Mouse (Mus musculus): ENCODE results near the gene Macf1. TPM values are rescaled to one million over a fixed set of nuclear protein-coding genes. Genes with fewer than 3 reads are reported as not detected.

Macf1 gene
- polyA plus RNA-seq, 1 experiment: 142 TPM

DNA sequence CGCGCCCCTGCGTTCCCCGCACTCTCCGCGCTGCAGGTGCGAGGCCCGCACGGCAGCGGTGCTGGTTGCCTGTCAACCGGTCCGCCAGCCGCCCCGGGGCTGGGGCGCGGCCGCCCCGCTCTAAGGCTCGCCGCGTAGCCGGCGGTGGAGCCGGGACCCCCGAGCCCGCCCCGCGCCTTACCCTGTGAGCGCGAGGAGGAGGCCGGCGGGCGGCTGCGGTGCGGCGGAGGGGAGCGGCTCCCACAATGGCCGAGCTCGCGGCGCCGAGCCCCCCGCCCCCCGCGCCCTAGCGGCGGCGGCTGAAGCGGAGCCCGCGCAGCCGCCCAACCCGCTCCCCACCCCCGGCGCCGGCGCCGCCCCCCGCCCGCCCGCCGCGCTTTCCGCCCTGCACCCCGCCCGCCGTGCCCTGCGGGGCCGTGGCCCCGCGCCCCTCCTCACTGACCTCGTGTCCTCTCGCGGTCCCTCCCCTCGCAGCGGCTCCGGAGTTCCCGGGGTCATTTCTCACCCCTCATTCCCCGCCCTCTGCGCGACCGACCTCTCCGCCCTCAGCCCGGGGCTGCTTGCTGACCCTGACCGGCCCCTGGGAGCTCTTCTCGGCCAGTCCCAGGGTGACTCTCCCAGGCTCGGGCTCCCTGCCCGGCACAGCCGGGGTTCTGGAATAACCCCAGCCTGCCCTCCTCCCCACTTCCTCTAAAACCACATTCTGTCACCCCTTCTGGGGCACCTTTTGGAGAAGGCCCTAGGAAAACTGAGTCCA lies 3.0 kb upstream of the Macf1 start:
- Histone ChIP-seq H3K27ac (ENCODE audit: insufficient read depth, low read length) (no peak overlapping the region), H3K36me3 (ENCODE audit: control insufficient read depth, insufficient read depth, low read length) (no peaks in the 10 kb centered on the region), H3K27me3 (ENCODE audit: control insufficient read depth, insufficient read depth, low read length) (peaks cover 16% of the 10 kb centered on the region), H3K4me1 (ENCODE audit: control insufficient read depth, insufficient read depth, insufficient read length) (peaks cover 5% of the 10 kb centered on the region; the same call in 1 of the 2 replicates), H3K4me3 (ENCODE audit: extremely low read depth, insufficient read depth, insufficient read length) (peak overlapping the region; percentile 42)
- WGBS: 2% methylated on average over 64 of the region's 89 CpGs
- DNase-seq (ENCODE audit: low read depth in 1 of 2, low spot score in 2 of 2): no peak
- TF ChIP-seq POLR2A (IDR thresholded peaks at IDR 0.05; ENCODE audit: low read depth, low read length) (no peak), CTCF (IDR thresholded peaks at IDR 0.05; ENCODE audit: extremely low read depth, insufficient read depth, insufficient read length, insufficient replicate concordance) (no peak)

DNA sequence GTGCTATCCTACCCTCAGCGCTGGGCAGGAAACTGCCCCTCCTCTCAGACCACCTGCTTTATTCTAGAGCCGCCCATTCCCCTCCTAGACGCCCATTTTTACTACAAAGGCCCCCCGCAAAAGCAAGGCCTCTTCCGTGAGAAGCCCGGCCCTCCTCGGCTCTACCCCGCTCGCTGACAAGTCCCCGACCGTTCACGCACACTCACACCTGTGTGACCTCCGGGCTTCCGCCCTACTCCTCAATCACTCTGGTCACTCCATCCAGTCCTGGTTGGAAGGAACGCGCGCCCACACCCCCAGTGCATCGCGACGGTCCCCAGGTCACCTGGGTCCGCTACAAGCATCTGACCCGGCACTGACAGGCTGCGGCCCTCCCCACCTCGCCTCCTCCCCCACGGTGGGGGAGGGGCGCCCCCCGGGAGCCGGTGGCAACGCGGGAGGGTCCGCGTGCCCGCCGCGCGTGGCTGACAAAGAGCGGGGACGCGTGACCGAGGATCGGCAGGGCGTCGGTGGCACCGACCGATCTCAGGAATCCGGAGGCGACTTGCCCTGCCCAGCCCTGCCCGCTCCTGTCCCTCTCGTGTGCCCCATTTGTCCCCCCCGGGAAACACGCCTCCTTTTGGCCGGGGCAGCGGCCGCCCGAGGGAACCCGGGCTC lies 2.3 kb upstream of the Macf1 start:
- Histone ChIP-seq H3K4me1 (ENCODE audit: control insufficient read depth, insufficient read depth, insufficient read length) (peaks cover 5% of the 10 kb centered on the region; the same call in 1 of the 2 replicates), H3K36me3 (ENCODE audit: control insufficient read depth, insufficient read depth, low read length) (no peaks in the 10 kb centered on the region), H3K4me3 (ENCODE audit: extremely low read depth, insufficient read depth, insufficient read length) (peak overlapping the region; percentile 42; the same call in 1 of the 2 replicates), H3K27ac (ENCODE audit: insufficient read depth, low read length) (no peak overlapping the region), H3K27me3 (ENCODE audit: control insufficient read depth, insufficient read depth, low read length) (peaks cover 16% of the 10 kb centered on the region)
- no peak for DNase-seq (ENCODE audit: low read depth in 1 of 2, low spot score in 2 of 2)
- WGBS: 2% methylated on average over 49 of the region's 56 CpGs
- TF ChIP-seq CTCF (IDR thresholded peaks at IDR 0.05; ENCODE audit: extremely low read depth, insufficient read depth, insufficient read length, insufficient replicate concordance) (no peak), POLR2A (IDR thresholded peaks at IDR 0.05; ENCODE audit: low read depth, low read length) (no peak)

DNA sequence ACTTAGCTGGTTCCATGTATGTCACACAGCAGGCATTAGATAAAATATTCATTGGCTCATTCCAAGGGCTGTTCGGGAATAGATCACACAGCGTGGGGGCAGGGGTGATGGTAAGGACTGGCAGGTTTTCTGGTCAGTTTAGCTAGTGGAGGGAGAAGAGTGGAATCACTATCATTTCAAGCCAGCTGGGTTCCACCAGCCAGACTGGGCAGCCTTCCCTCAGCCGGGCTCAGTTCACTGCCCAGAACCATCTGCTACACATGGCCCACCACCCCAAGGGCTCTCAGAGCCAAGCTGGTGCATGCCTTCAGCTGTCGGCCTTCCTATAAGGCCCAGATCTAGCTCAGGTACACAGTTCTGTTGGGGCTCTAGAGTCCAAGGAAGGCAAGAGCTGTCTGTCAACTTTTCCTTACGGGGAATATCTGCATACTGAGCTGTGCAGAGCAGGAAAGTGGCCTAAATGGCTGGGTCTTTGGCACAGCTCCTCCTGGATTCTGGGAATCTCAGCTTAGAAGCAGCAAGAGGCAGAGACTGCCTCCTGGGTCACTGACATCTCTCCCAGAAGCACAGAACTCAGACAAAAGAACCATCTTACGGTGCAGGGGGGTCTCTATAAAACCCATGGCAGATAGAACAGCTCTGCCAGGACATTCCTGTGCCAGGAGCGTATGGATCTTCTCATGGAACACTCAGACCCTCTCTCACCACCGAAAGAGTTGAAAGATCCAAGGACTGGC lies 1.5 kb upstream of the Macf1 start:
- H3K4me1 ChIP-seq (ENCODE audit: control insufficient read depth, insufficient read depth, insufficient read length): peaks cover 5% of the 10 kb centered on the region; the same call in 1 of the 2 replicates
- no peak for DNase-seq (ENCODE audit: low read depth in 1 of 2, low spot score in 2 of 2)
- no peak overlapping the region for H3K4me3 ChIP-seq (ENCODE audit: extremely low read depth, insufficient read depth, insufficient read length)
- peaks cover 16% of the 10 kb centered on the region for H3K27me3 ChIP-seq (ENCODE audit: control insufficient read depth, insufficient read depth, low read length)
- TF ChIP-seq CTCF (IDR thresholded peaks at IDR 0.05; ENCODE audit: extremely low read depth, insufficient read depth, insufficient read length, insufficient replicate concordance) (no peak), POLR2A (IDR thresholded peaks at IDR 0.05; ENCODE audit: low read depth, low read length) (no peak)
- H3K27ac ChIP-seq (ENCODE audit: insufficient read depth, low read length): no peak overlapping the region
- H3K36me3 ChIP-seq (ENCODE audit: control insufficient read depth, insufficient read depth, low read length): no peaks in the 10 kb centered on the region
- 84% methylated on average over 8 of the region's 8 CpGs for whole genome bisulfite sequencing

DNA sequence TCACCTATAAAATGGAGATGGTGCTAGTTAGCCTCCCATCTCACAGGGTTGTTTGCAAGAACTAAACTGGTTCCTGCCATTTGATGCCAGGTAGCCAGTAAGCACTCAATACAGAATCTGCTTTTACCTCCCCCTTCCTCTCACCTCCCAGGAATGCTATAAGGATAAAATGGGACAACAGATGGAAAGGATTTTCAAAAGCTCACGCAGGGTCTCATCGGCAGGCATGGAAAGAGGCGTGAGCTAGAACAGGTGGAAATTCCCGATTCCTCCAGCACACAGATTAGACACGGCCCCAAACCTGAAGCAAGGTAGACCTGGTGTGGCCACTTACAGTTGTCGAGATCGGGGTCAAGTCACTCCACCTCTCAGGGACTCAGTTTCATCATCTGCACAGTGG lies 886 bp upstream of the Macf1 start:
- H3K4me3 ChIP-seq (ENCODE audit: extremely low read depth, insufficient read depth, insufficient read length): no peak overlapping the region
- no peak overlapping the region for H3K27ac ChIP-seq (ENCODE audit: insufficient read depth, low read length)
- TF ChIP-seq POLR2A (IDR thresholded peaks at IDR 0.05; ENCODE audit: low read depth, low read length): no peak
- no peak for TF ChIP-seq CTCF (IDR thresholded peaks at IDR 0.05; ENCODE audit: extremely low read depth, insufficient read depth, insufficient read length, insufficient replicate concordance)
- no peak for DNase-seq (ENCODE audit: low read depth in 1 of 2, low spot score in 2 of 2)
- H3K27me3 ChIP-seq (ENCODE audit: control insufficient read depth, insufficient read depth, low read length): peaks cover 16% of the 10 kb centered on the region
- H3K4me1 ChIP-seq (ENCODE audit: control insufficient read depth, insufficient read depth, insufficient read length): peaks cover 5% of the 10 kb centered on the region; the same call in 1 of the 2 replicates
- 87% methylated on average over 7 of the region's 7 CpGs for WGBS
- H3K36me3 ChIP-seq (ENCODE audit: control insufficient read depth, insufficient read depth, low read length): no peaks in the 10 kb centered on the region

- no peaks in the 10 kb centered on the region for H3K36me3 ChIP-seq (ENCODE audit: control insufficient read depth, insufficient read depth, low read length)
- no peak for TF ChIP-seq CTCF (IDR thresholded peaks at IDR 0.05; ENCODE audit: extremely low read depth, insufficient read depth, insufficient read length, insufficient replicate concordance)
- no peak for TF ChIP-seq POLR2A (IDR thresholded peaks at IDR 0.05; ENCODE audit: low read depth, low read length)
- 91% methylated on average over 8 of the region's 8 CpGs for WGBS
- no peak overlapping the region for H3K27ac ChIP-seq (ENCODE audit: insufficient read depth, low read length)
- no peak overlapping the region for H3K4me3 ChIP-seq (ENCODE audit: extremely low read depth, insufficient read depth, insufficient read length)
- H3K4me1 ChIP-seq (ENCODE audit: control insufficient read depth, insufficient read depth, insufficient read length): peaks cover 5% of the 10 kb centered on the region; the same call in 1 of the 2 replicates
- peaks cover 13% of the 10 kb centered on the region for H3K27me3 ChIP-seq (ENCODE audit: control insufficient read depth, insufficient read depth, low read length)
- no peak for DNase-seq (ENCODE audit: low read depth in 1 of 2, low spot score in 2 of 2)
These were observed 1.9 kb downstream of the Macf1 start for GRCm38 (mm10) chr4:123682291-123682690.

GRCm38 (mm10) chr4:123680962-123681361 lies 3.2 kb downstream of the Macf1 start:
- Histone ChIP-seq H3K27me3 (ENCODE audit: control insufficient read depth, insufficient read depth, low read length) (no peaks in the 10 kb centered on the region), H3K4me1 (ENCODE audit: control insufficient read depth, insufficient read depth, insufficient read length) (no peaks in the 10 kb centered on the region), H3K4me3 (ENCODE audit: extremely low read depth, insufficient read depth, insufficient read length) (no peak overlapping the region), H3K27ac (ENCODE audit: insufficient read depth, low read length) (no peak overlapping the region), H3K36me3 (ENCODE audit: control insufficient read depth, insufficient read depth, low read length) (no peaks in the 10 kb centered on the region)
- TF ChIP-seq CTCF (IDR thresholded peaks at IDR 0.05; ENCODE audit: extremely low read depth, insufficient read depth, insufficient read length, insufficient replicate concordance) (no peak), POLR2A (IDR thresholded peaks at IDR 0.05; ENCODE audit: low read depth, low read length) (no peak)
- no peak for DNase-seq (ENCODE audit: low read depth in 1 of 2, low spot score in 2 of 2)
- WGBS: 11% methylated on average over 7 of the region's 7 CpGs
